Mouse (Mus musculus): Measurements from ENCODE around the gene Pou5f2. TPM values are rescaled to one million over a fixed set of nuclear protein-coding genes. Genes with fewer than 3 reads are reported as not detected.

Pou5f2 gene
- polyA plus RNA-seq, 1 experiment from 2014 or later = 0.77 TPM

DNA sequence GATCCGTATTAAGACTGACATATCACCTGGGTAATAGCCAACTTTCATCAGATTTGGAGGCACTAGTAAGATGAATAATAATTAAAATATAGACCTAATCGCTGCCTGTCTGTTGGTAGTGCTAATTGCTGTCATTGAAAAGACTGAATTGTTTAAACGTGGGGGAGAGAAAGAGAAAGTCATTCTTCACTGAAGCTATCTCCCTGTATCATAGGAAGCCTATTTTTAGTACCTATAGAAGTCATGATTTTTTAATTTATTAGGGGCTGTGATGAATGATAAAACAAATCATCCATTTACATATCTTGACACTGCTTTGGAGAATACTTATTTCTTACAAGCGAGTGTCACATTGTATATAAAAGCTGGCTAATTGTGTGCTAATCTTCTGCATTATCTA, 20.1 kb upstream of the Pou5f2 start:
- Histone ChIP-seq H3K4me1 (replicated peaks; ENCODE audit: control insufficient read depth, insufficient read depth, low read length) (no peaks in the 10 kb centered on the region), H3K27ac (ENCODE audit: low read depth, low read length) (no peak overlapping the region), H3K36me3 (ENCODE audit: control insufficient read depth, insufficient read depth) (no peaks in the 10 kb centered on the region), H3K9ac (ENCODE audit: low read depth, low read length) (no peak overlapping the region), H3K4me3 (ENCODE audit: low read depth, low read length) (no peak overlapping the region), H3K9me3 (ENCODE audit: control insufficient read depth) (no peaks in the 10 kb centered on the region), H3K4me2 (replicated peaks; ENCODE audit: low read depth) (no peak overlapping the region), H3K27me3 (replicated peaks; ENCODE audit: control insufficient read depth, insufficient read depth, low read length) (no peaks in the 10 kb centered on the region)
- WGBS = 84% methylated on average over 4 of the region's 4 CpGs
- no peak for TF ChIP-seq CTCF (IDR thresholded peaks at IDR 0.05; ENCODE audit: low read depth)
- ATAC-seq = no peak

DNA sequence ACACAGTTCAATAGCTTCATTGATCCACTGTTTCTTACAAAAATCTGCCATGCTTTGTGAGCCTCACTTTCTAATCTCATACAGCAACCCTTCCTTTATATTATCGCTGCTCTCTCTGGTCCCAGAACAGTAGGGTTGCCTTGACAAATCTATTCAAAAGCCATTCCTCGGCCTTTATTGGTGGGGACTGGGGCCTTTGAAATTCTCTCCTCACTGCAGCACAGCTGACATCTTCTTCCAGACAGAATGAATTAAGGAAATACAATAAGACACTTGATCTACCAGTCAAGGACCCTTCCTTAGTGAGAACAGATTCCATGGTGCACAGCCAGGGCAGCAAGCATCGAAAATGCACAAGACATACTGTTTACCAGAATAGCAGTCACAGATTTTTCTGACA, 19.4 kb upstream of the Pou5f2 start:
- ATAC-seq = no peak
- Histone ChIP-seq H3K4me2 (replicated peaks; ENCODE audit: low read depth) (no peak overlapping the region), H3K4me3 (ENCODE audit: low read depth, low read length) (no peak overlapping the region), H3K36me3 (ENCODE audit: control insufficient read depth, insufficient read depth) (no peaks in the 10 kb centered on the region), H3K9ac (ENCODE audit: low read depth, low read length) (no peak overlapping the region), H3K9me3 (ENCODE audit: control insufficient read depth) (no peaks in the 10 kb centered on the region), H3K27ac (ENCODE audit: low read depth, low read length) (no peak overlapping the region), H3K27me3 (replicated peaks; ENCODE audit: control insufficient read depth, insufficient read depth, low read length) (no peaks in the 10 kb centered on the region), H3K4me1 (replicated peaks; ENCODE audit: control insufficient read depth, insufficient read depth, low read length) (no peaks in the 10 kb centered on the region)
- WGBS = 65% methylated on average over 3 of the region's 3 CpGs
- TF ChIP-seq CTCF (IDR thresholded peaks at IDR 0.05; ENCODE audit: low read depth) = no peak

DNA sequence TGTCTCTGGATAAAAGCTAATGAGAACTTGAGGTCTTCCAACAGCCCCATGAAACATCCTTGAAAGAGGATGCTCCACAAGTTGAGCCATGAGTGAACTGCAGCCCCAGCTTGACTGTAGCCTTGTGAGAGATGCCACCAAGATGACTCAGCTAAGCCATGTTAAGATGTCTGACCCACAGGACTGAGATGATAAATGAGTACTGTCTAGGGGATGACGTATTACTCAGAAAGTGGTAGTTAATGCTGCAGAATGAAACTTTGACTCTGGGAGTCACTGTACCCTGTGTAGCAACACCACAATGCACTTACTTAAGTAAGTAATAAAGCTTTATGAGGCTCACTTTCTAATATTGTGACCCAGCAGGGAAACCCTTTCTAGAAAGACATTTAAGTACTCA, 14.5 kb upstream of the Pou5f2 start:
- WGBS = 96% methylated on average over 1 of the region's 1 CpGs

DNA sequence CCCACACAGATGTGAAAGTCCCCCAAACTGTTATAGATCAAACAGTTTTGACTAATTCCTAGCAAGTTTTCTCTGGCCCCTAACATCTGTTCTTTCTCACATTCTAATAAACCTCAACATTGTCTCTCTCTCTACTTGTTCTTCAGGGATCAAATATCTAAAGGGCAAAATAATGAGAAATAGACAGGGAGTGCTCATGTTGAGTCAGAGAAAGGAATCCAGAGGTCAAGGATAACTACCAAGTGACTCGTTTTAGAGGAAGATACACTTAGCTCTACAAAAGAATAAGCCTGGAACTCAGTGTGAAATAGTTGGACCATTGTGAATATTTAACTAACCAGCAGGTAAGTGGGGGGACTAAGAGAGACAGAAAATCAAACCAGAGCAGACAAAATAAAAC, 8.1 kb downstream of the Pou5f2 start:
- Histone ChIP-seq H3K4me2 (replicated peaks; ENCODE audit: low read depth) (no peak overlapping the region), H3K4me1 (replicated peaks; ENCODE audit: control insufficient read depth, insufficient read depth, low read length) (no peaks in the 10 kb centered on the region), H3K27me3 (replicated peaks; ENCODE audit: control insufficient read depth, insufficient read depth, low read length) (no peaks in the 10 kb centered on the region), H3K27ac (ENCODE audit: low read depth, low read length) (no peak overlapping the region), H3K36me3 (ENCODE audit: control insufficient read depth, insufficient read depth) (no peaks in the 10 kb centered on the region), H3K9ac (ENCODE audit: low read depth, low read length) (no peak overlapping the region), H3K4me3 (ENCODE audit: low read depth, low read length) (no peak overlapping the region), H3K9me3 (ENCODE audit: control insufficient read depth) (no peaks in the 10 kb centered on the region)
- 8% methylated on average over 1 of the region's 1 CpGs for WGBS
- TF ChIP-seq CTCF (IDR thresholded peaks at IDR 0.05; ENCODE audit: low read depth) = no peak
- no peak for ATAC-seq

More for the DNA sequence above, 14.5 kb upstream of the Pou5f2 start:
- Histone ChIP-seq H3K9ac (ENCODE audit: low read depth, low read length) (no peak overlapping the region), H3K4me3 (ENCODE audit: low read depth, low read length) (no peak overlapping the region), H3K27ac (ENCODE audit: low read depth, low read length) (no peak overlapping the region), H3K4me2 (replicated peaks; ENCODE audit: low read depth) (no peak overlapping the region), H3K4me1 (replicated peaks; ENCODE audit: control insufficient read depth, insufficient read depth, low read length) (no peaks in the 10 kb centered on the region), H3K36me3 (ENCODE audit: control insufficient read depth, insufficient read depth) (no peaks in the 10 kb centered on the region), H3K9me3 (ENCODE audit: control insufficient read depth) (no peaks in the 10 kb centered on the region), H3K27me3 (replicated peaks; ENCODE audit: control insufficient read depth, insufficient read depth, low read length) (no peaks in the 10 kb centered on the region)
- ATAC-seq = no peak
- no peak for TF ChIP-seq CTCF (IDR thresholded peaks at IDR 0.05; ENCODE audit: low read depth)

DNA sequence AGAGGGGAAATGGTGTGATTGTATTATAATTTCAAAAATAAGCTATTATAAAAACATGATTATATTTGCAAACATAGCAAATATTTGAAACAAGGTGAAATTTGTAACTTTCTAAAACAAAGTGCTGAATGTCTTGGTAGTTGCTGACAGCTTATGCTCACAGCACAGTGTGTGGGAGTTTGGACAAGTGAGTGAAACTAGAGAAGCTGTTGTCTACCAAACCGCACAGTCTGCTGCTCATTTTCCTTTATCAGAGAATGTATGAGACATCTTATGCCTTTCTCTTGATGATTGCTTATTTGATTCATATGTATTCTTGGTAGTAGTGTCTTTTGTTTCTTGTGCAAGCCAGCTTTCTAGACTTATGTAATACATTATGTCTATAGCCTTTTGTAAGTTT, 12.5 kb downstream of the Pou5f2 start:
- H3K4me1 ChIP-seq (replicated peaks; ENCODE audit: control insufficient read depth, insufficient read depth, low read length) = no peaks in the 10 kb centered on the region
- no peaks in the 10 kb centered on the region for H3K36me3 ChIP-seq (ENCODE audit: control insufficient read depth, insufficient read depth)
- H3K4me3 ChIP-seq (ENCODE audit: low read depth, low read length) = no peak overlapping the region
- no peak overlapping the region for H3K9ac ChIP-seq (ENCODE audit: low read depth, low read length)
- H3K9me3 ChIP-seq (ENCODE audit: control insufficient read depth) = no peaks in the 10 kb centered on the region
- TF ChIP-seq CTCF (IDR thresholded peaks at IDR 0.05; ENCODE audit: low read depth) = no peak
- no peak for ATAC-seq
- H3K27me3 ChIP-seq (replicated peaks; ENCODE audit: control insufficient read depth, insufficient read depth, low read length) = no peaks in the 10 kb centered on the region
- 86% methylated on average over 1 of the region's 1 CpGs for WGBS
- no peak overlapping the region for H3K4me2 ChIP-seq (replicated peaks; ENCODE audit: low read depth)
- H3K27ac ChIP-seq (ENCODE audit: low read depth, low read length) = no peak overlapping the region

DNA sequence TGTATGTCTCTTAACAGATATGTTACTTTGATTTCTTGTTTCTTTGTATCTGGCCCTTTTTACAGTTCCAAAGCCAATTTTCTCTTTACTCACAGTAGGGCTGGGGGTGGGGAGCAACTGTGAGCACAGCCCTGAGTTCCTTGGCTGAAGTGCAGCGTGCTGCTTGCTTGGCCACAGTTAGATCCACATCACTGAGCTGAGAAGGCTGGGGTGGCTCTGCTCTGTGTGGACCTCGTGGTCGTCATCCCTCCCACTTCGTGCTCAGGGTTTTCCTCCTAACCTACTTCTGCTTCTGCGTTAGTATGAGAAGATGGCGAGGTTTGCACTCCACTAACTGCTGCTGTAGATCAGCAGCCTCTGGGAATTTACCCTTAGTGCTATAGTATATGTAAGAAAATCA, 18.5 kb downstream of the Pou5f2 start:
- no peak overlapping the region for H3K4me2 ChIP-seq (replicated peaks; ENCODE audit: low read depth)
- no peak for ATAC-seq
- no peak for TF ChIP-seq CTCF (IDR thresholded peaks at IDR 0.05; ENCODE audit: low read depth)
- H3K9me3 ChIP-seq (ENCODE audit: control insufficient read depth) = no peaks in the 10 kb centered on the region
- H3K4me1 ChIP-seq (replicated peaks; ENCODE audit: control insufficient read depth, insufficient read depth, low read length) = no peaks in the 10 kb centered on the region
- no peak overlapping the region for H3K4me3 ChIP-seq (ENCODE audit: low read depth, low read length)
- no peak overlapping the region for H3K27ac ChIP-seq (ENCODE audit: low read depth, low read length)
- no peak overlapping the region for H3K9ac ChIP-seq (ENCODE audit: low read depth, low read length)
- no peaks in the 10 kb centered on the region for H3K27me3 ChIP-seq (replicated peaks; ENCODE audit: control insufficient read depth, insufficient read depth, low read length)
- 78% methylated on average over 6 of the region's 6 CpGs for WGBS
- H3K36me3 ChIP-seq (ENCODE audit: control insufficient read depth, insufficient read depth) = no peaks in the 10 kb centered on the region

DNA sequence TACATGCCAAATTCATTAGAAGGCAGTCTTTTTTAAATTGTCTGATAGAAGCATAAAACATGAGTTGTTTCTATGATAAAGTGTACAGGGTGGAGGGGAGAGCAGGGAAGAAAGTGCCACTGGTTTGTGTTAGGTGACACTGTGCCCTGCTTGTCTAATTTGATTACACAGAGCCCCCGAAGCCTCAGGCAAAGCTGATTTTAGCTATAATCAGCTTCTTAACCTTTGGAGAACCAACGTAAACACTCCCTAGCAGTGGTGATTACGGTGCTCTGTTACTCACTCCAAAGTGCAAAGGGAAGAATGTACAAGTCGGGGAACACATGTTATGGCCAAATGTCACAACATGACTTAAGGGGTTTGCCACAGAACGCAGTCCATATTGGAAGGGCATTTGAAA, 20.4 kb downstream of the Pou5f2 start:
- H3K4me3 ChIP-seq (ENCODE audit: low read depth, low read length) = no peak overlapping the region
- H3K9ac ChIP-seq (ENCODE audit: low read depth, low read length) = no peak overlapping the region
- no peak overlapping the region for H3K4me2 ChIP-seq (replicated peaks; ENCODE audit: low read depth)
- H3K36me3 ChIP-seq (ENCODE audit: control insufficient read depth, insufficient read depth) = no peaks in the 10 kb centered on the region
- no peaks in the 10 kb centered on the region for H3K27me3 ChIP-seq (replicated peaks; ENCODE audit: control insufficient read depth, insufficient read depth, low read length)
- WGBS = 36% methylated on average over 5 of the region's 5 CpGs
- H3K4me1 ChIP-seq (replicated peaks; ENCODE audit: control insufficient read depth, insufficient read depth, low read length) = no peaks in the 10 kb centered on the region
- no peak for ATAC-seq
- TF ChIP-seq CTCF (IDR thresholded peaks at IDR 0.05; ENCODE audit: low read depth) = no peak
- no peak overlapping the region for H3K27ac ChIP-seq (ENCODE audit: low read depth, low read length)
- H3K9me3 ChIP-seq (ENCODE audit: control insufficient read depth) = no peaks in the 10 kb centered on the region

Other genes starting within 250 kb of the Pou5f2 start
- 0.82 and 1.0 TPM in 2 replicates for gene Nr2f1, start 174.9 kb downstream of the Pou5f2 start, polyA plus RNA-seq (2015; fragmentation: Nextera tagmentation; extraction: Ambion mirVana)

Measured in intestine, postnatal 0 days (tissue).